Mouse (Mus musculus) mesoderm, embryonic 11.5 days (tissue): ENCODE measurements at regions not wholly inside any gene's neighbourhood (a gene's known extent, or its start where the extent isn't known, plus 50 kb on each side); places are given as distances from the start of the nearest gene placed in this dataset.

Experiments used
- DNase-seq: peaks from one replicate; pipeline ENCODE4 v3.0.0-alpha.2; 2012; ENCODE audit warnings: low read depth, low spot score

- DNase-seq: no peak
These were observed 54.4 kb downstream of the Irf2bpl start for GRCm38 (mm10) chr12:86830247-86830585.

GRCm38 (mm10) chr12:86829581-86830246 is 54.9 kb downstream of the Irf2bpl start:
- no peak for DNase-seq

GRCm38 (mm10) chr12:86827241-86827606 is 57.4 kb downstream of the Irf2bpl start:
- DNase-seq: no peak

- DNase-seq: no peak
These were observed 58.0 kb downstream of the Irf2bpl start for GRCm38 (mm10) chr12:86826420-86827240.

- DNase-seq: no peak
These were observed 58.8 kb downstream of the Irf2bpl start for GRCm38 (mm10) chr12:86825584-86826419.

GRCm38 (mm10) chr12:86824860-86825583 is 59.6 kb downstream of the Irf2bpl start:
- DNase-seq: peak; percentile 47

GRCm38 (mm10) chr12:86823855-86824589 is 60.6 kb downstream of the Irf2bpl start:
- peak; percentile 92 for DNase-seq

- no peak for DNase-seq
These were observed 61.1 kb downstream of the Irf2bpl start for GRCm38 (mm10) chr12:86823488-86823854.

DNA sequence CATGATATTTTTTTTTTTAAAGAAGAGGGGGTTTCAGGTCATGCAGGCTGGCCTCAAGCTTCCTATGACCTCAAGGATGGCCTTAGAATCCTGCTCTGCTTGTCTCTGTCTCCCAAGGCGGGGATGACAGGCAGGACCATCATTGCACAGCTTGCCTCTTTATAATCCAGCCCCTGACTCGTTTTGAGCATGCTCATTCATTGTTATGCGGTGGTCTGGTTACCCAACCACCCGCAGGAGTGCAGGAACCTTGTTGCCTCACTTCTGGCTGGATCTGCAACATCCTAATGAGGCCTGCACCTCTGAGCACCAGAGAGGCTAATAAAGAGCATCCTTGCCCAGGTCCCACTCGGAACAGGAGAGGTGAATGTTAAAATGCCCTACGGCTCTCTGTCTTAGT is 63.4 kb downstream of the Irf2bpl start:
- DNase-seq: no peak

GRCm38 (mm10) chr12:86819568-86819967 is 65.0 kb downstream of the Irf2bpl start:
- DNase-seq: no peak

- DNase-seq: no peak
These were observed 65.4 kb downstream of the Irf2bpl start for GRCm38 (mm10) chr12:86819163-86819562.

DNA sequence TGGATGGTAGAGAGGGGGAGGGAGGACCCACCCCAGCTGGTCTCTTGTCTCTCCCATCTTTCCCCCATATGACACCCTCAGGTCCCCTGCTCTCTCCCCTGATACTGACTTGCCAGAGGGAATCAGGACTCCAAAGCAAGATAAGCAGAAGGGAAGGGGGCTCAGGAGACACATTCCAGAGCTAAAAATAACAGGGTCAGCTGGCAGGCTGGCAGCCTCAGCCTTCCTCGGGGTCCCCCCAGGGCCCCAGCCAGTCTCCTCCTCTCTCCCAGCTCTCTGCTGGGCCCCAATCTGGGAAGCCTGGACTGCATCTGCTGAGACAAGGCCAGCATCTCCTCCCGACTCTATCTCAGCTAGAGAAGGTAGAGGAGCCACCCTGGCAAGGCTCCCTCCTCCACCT is 66.4 kb downstream of the Irf2bpl start:
- DNase-seq: no peak

GRCm38 (mm10) chr12:86816702-86817610 is 67.6 kb downstream of the Irf2bpl start:
- no peak for DNase-seq

GRCm38 (mm10) chr12:86816171-86816701 is 68.4 kb downstream of the Irf2bpl start:
- peak; percentile 85 for DNase-seq

GRCm38 (mm10) chr12:86814740-86815139 is 69.9 kb downstream of the Irf2bpl start:
- DNase-seq: no peak
